Mouse (Mus musculus): ENCODE measurements at regions not wholly inside any gene's neighbourhood (a gene's known extent, or its start where the extent isn't known, plus 50 kb on each side); places are given as distances from the start of the nearest gene placed in this dataset.

DNA sequence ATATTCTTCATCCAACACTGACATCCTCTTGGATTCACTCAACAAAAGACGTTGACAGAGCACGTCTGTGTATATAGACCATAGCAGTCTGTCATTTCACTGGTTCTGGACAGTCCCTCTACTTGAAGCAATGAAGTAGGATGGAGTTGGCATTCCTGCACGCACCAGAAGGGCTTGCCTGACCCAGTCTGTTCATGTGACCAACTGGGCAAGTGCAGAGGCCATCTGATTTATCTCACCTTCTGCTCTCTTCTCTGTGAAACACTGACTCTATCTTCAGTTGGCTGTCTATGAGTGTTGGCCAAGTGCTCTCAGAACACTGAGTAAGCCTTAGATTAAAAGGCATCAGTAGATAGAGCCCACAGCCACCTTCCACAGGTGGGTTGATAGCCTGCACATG is 310.7 kb downstream of the Rnf144a start:
- no peak for TF ChIP-seq CTCF (IDR thresholded peaks at IDR 0.05)
- TF ChIP-seq EP300 (IDR thresholded peaks at IDR 0.05): no peak

Measured in lung, postnatal 0 days (tissue).